Mouse (Mus musculus) hindbrain, embryonic 14.5 days (tissue): ENCODE measurements around the gene Lekr1. TPM values are rescaled to one million over a fixed set of nuclear protein-coding genes. Genes with fewer than 3 reads are reported as not detected.
A peak's percentile ranks its signal among the peaks of the same experiment; 100 is the strongest.

Experiments used
- ATAC-seq: fragments of 200-750 bp; cut with Nextera tagmentation; 2 replicates; pipeline ENCODE4 v1.8.0; 2017; ENCODE audit warnings: moderate number of reproducible peaks, mild to moderate bottlenecking, moderate TSS enrichment, moderate library complexity; ENCODE audit not compliant: low FRiP score
- DNase-seq: peaks from one replicate; pipeline ENCODE4 v3.0.0-alpha.2; 2015; ENCODE audit warnings: low spot score
- H3K27ac ChIP-seq: fragments of 300-500 bp; sonication (generic); 2 replicates; pipeline ENCODE4 v1.5.1; 2014; ENCODE audit warnings: mild to moderate bottlenecking, moderate library complexity
- H3K27me3 ChIP-seq: fragments of 300-500 bp; sonication (generic); 2 replicates; pipeline ENCODE4 v1.6.1; 2014; ENCODE audit warnings: mild to moderate bottlenecking, low read length, mixed read lengths; ENCODE audit not compliant: control insufficient read depth, insufficient read depth
- H3K36me3 ChIP-seq: fragments of 300-500 bp; sonication (generic); replicated peaks from 2 replicates; pipeline ENCODE4 v1.6.1; 2014; ENCODE audit not compliant: control insufficient read depth, insufficient read depth
- H3K4me1 ChIP-seq: fragments of 300-500 bp; sonication (generic); replicated peaks from 2 replicates; pipeline ENCODE4 v1.6.1; 2014; ENCODE audit warnings: antibody characterized with exemption, low read length, mixed read lengths; ENCODE audit not compliant: control insufficient read depth, insufficient read depth
- H3K4me2 ChIP-seq: fragments of 300-500 bp; sonication (generic); replicated peaks from 2 replicates; pipeline ENCODE4 v1.6.1; 2014; ENCODE audit warnings: mild to moderate bottlenecking, moderate library complexity
- H3K4me3 ChIP-seq: fragments of 300-500 bp; sonication (generic); replicated peaks from 2 replicates; pipeline ENCODE4 v1.5.1; 2014; ENCODE audit warnings: mild to moderate bottlenecking, low read length
- H3K9ac ChIP-seq: fragments of 300-500 bp; sonication (generic); 2 replicates; pipeline ENCODE4 v1.6.1; 2014
- H3K9me3 ChIP-seq: fragments of 300-500 bp; sonication (generic); 2 replicates; pipeline ENCODE4 v1.6.1; 2016; ENCODE audit warnings: low read length; ENCODE audit not compliant: control insufficient read depth
- WGBS: fragments of 180-500 bp; shearing (Covaris S2); extraction: QIAGEN DNeasy Blood & Tissue Kit; methylation state at CpG from one replicate; pipeline ENCODE4 v1.1.7; 2014; 5-methylcytosine and 5-hydroxymethylcytosine counted together
- polyA plus RNA-seq: library from polyadenylated mRNA; unstranded; fragments of >200 nt; fragmentation: Nextera tagmentation; extraction: Ambion mirVana; gene quantifications from 2 replicates; pipeline ENCODE4 v1.2.1, GENCODE M21; 2014

The Lekr1 gene
- polyA plus RNA-seq, 1 experiment from 2014 or later: 8.2 TPM

GRCm38 (mm10) chr3:65829943-65830483, 164.0 kb downstream of the Lekr1 start:
- Histone ChIP-seq H3K4me3 (no peak overlapping the region), H3K27ac (no peak overlapping the region), H3K4me2 (no peak overlapping the region), H3K4me1 (peaks cover 14% of the 10 kb centered on the region; the same call in 1 of the 2 replicates), H3K36me3 (no peaks in the 10 kb centered on the region), H3K27me3 (no peaks in the 10 kb centered on the region), H3K9ac (no peak overlapping the region), H3K9me3 (no peaks in the 10 kb centered on the region)
- DNase-seq (no peak), ATAC-seq (no peak)
- WGBS: 57% methylated on average over 7 of the region's 7 CpGs

DNA sequence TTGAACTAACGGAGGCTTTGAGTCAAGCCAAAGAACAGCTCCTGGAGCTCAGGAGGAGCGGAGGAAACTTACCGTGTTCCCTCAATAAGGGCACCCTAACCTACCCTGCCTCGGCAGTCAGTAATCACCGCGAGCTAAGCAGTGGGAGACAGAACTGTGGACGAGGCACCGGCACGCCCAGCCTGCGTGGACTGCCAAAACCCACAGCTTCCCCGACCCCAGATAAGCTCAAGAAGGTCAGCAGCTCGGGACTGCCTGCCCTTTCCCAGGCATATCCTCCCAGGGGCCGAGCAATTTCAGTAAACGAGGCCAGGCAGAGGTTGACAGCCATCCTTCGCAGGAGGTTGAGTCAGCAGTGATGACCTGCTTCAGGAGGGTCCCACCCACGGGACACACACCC, 164.8 kb downstream of the Lekr1 start:
- Histone ChIP-seq H3K4me1 (peaks cover 14% of the 10 kb centered on the region; the same call in 1 of the 2 replicates), H3K9ac (no peak overlapping the region), H3K36me3 (no peaks in the 10 kb centered on the region), H3K27ac (no peak overlapping the region), H3K4me3 (no peak overlapping the region), H3K4me2 (no peak overlapping the region), H3K9me3 (no peaks in the 10 kb centered on the region), H3K27me3 (no peaks in the 10 kb centered on the region)
- DNase-seq (no peak), ATAC-seq (no peak)
- WGBS: 53% methylated on average over 16 of the region's 16 CpGs

GRCm38 (mm10) chr3:65832398-65832797, 166.4 kb downstream of the Lekr1 start:
- H3K4me3 ChIP-seq: no peak overlapping the region
- WGBS: 84% methylated on average over 7 of the region's 7 CpGs

GRCm38 (mm10) chr3:65836435-65836834, 170.4 kb downstream of the Lekr1 start:
- no peaks in the 10 kb centered on the region for H3K36me3 ChIP-seq
- 66% methylated on average over 5 of the region's 5 CpGs for WGBS
- ATAC-seq: no peak

More at GRCm38 (mm10) chr3:65832398-65832797, 166.4 kb downstream of the Lekr1 start:
- Histone ChIP-seq H3K4me2 (no peak overlapping the region), H3K9me3 (no peaks in the 10 kb centered on the region), H3K36me3 (no peaks in the 10 kb centered on the region), H3K27ac (no peak overlapping the region), H3K27me3 (no peaks in the 10 kb centered on the region), H3K9ac (no peak overlapping the region), H3K4me1 (peaks cover 14% of the 10 kb centered on the region; the same call in 1 of the 2 replicates)
- DNase-seq (no peak), ATAC-seq (no peak)

DNA sequence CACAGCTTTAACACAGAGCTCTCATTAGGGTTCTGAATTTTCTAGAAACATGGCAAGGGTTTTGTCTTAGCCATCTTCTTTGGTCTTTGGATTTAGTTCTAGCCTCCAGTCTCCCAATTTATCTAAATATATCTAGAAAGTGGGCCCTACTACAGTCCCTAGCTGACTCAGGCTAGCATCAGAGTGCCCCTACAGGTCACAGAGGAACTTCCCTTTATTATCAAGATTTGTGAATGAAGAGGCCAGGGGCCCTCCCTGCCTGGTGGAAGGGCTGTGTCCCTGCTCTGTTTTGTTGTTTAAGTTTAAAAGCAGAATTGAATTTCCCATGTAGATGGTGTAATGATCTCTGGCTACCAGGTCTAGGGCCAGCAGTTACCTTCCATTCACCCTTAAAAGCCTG, 173.6 kb downstream of the Lekr1 start:
- no peaks in the 10 kb centered on the region for H3K9me3 ChIP-seq
- H3K27me3 ChIP-seq: no peaks in the 10 kb centered on the region
- no peak overlapping the region for H3K4me2 ChIP-seq
- H3K4me1 ChIP-seq: no peaks in the 10 kb centered on the region
- no peak overlapping the region for H3K27ac ChIP-seq
- H3K9ac ChIP-seq: no peak overlapping the region
- DNase-seq: no peak
- no peak overlapping the region for H3K4me3 ChIP-seq
- ATAC-seq: no peak
- no peaks in the 10 kb centered on the region for H3K36me3 ChIP-seq

More at GRCm38 (mm10) chr3:65836435-65836834, 170.4 kb downstream of the Lekr1 start:
- no peak for DNase-seq
- no peak overlapping the region for H3K4me3 ChIP-seq
- H3K4me1 ChIP-seq: no peaks in the 10 kb centered on the region
- H3K4me2 ChIP-seq: no peak overlapping the region
- H3K9ac ChIP-seq: no peak overlapping the region
- no peaks in the 10 kb centered on the region for H3K27me3 ChIP-seq
- 0 out of 2 replicates have a peak overlapping the region, but pooled peaks have one; percentile 26 for H3K27ac ChIP-seq
- H3K9me3 ChIP-seq: no peaks in the 10 kb centered on the region

GRCm38 (mm10) chr3:65841175-65841574, 175.1 kb downstream of the Lekr1 start:
- Histone ChIP-seq H3K4me2 (no peak overlapping the region), H3K9ac (no peak overlapping the region), H3K27ac (no peak overlapping the region), H3K27me3 (no peaks in the 10 kb centered on the region), H3K4me1 (no peaks in the 10 kb centered on the region), H3K9me3 (no peaks in the 10 kb centered on the region), H3K4me3 (no peak overlapping the region), H3K36me3 (no peaks in the 10 kb centered on the region)
- ATAC-seq (no peak), DNase-seq (no peak)
- WGBS: 91% methylated on average over 8 of the region's 8 CpGs

GRCm38 (mm10) chr3:65842515-65843184, 176.6 kb downstream of the Lekr1 start:
- 84% methylated on average over 5 of the region's 5 CpGs for whole genome bisulfite sequencing
- no peak overlapping the region for H3K4me3 ChIP-seq
- ATAC-seq (no peak), DNase-seq (no peak)
- no peak overlapping the region for H3K27ac ChIP-seq
- no peaks in the 10 kb centered on the region for H3K4me1 ChIP-seq
- no peaks in the 10 kb centered on the region for H3K27me3 ChIP-seq
- no peak overlapping the region for H3K9ac ChIP-seq
- no peak overlapping the region for H3K4me2 ChIP-seq
- H3K36me3 ChIP-seq: no peaks in the 10 kb centered on the region
- no peaks in the 10 kb centered on the region for H3K9me3 ChIP-seq

GRCm38 (mm10) chr3:65843185-65843552, 177.1 kb downstream of the Lekr1 start:
- Histone ChIP-seq H3K4me3 (no peak overlapping the region), H3K36me3 (no peaks in the 10 kb centered on the region), H3K27me3 (no peaks in the 10 kb centered on the region), H3K27ac (no peak overlapping the region), H3K4me1 (no peaks in the 10 kb centered on the region), H3K4me2 (no peak overlapping the region), H3K9me3 (no peaks in the 10 kb centered on the region), H3K9ac (no peak overlapping the region)
- ATAC-seq: no peak
- no peak for DNase-seq
- 39% methylated on average over 4 of the region's 4 CpGs for WGBS

GRCm38 (mm10) chr3:65844302-65844701, 178.3 kb downstream of the Lekr1 start:
- Histone ChIP-seq H3K4me1 (no peaks in the 10 kb centered on the region), H3K36me3 (no peaks in the 10 kb centered on the region), H3K9me3 (no peaks in the 10 kb centered on the region), H3K4me2 (no peak overlapping the region), H3K4me3 (no peak overlapping the region), H3K27ac (no peak overlapping the region), H3K27me3 (no peaks in the 10 kb centered on the region), H3K9ac (no peak overlapping the region)
- ATAC-seq: no peak
- no peak for DNase-seq
- WGBS: 91% methylated on average over 10 of the region's 10 CpGs
